Mouse (Mus musculus) hindlimb bud, embryonic 11.5 days (tissue): ENCODE data around the gene Tex14.
A peak's percentile ranks its signal among the peaks of the same experiment; 100 is the strongest.
"Not testable (repeated sequence)": the region's sequence is repeated elsewhere in the genome, so short reads cannot be mapped to it uniquely, and the experiment has no call there.

ENCODE experiments used
- DNase-seq: peaks from one replicate; pipeline ENCODE4 v3.0.0-alpha.2; 2012; ENCODE audit warnings: low read depth, low spot score; ENCODE audit errors: extremely low spot score

Gene Tex14

DNA sequence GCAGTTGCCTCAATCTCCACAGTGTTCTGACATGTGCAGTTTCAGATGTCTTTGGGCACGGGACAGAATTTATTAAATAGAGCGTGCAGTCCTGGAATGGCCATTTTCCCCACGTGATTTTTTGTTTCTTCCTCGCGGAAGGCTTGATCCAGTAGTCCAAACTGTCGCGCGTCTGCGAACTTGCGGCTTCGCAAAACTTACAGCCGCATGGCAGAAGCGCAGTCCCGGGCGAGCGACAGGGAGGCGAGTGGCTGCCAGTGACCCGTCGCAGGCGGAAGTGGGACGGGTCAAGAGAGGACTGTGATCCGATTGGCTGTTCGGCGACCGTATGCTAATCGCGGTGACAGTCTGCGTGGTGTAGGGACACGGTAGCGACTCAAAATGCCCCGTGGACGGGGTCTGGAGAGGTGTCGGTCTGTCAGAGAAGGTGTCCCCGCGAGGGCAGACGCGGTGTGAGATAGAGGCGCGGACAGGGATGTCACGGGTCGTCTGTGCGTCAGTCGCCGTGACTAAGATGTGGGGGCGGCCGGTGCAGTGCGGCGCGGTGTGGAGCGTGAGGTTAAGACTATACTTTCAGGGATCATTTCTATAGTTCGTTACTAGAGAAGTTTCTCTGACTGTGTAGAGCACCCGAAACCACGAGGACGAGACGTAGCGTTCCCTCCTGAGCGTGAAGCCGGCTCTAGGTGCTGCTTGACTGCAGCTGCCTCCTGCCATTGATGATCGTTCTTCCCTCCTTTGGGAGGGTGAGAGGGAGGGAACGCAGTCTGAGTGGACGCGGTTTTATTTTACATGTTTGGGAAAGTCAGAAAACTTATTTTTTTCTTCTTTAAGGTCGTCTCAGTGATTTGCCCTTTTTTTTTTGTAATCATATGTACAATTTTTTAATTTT is 66.2 kb downstream of the Tex14 start:
- DNase-seq, result peak; percentile 76

DNA sequence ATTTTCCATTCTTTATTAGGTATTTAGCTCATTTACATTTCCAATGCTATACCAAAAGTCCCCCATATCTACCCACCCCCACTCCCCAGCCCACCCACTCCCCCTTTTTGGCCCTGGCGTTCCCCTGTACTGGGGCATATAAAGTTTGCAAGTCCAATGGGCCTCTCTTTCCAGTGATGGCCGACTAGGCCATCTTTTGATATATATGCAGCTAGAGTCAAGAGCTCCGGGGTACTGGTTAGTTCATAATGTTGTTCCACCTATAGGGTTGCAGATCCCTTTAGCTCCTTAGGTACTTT is 66.8 kb downstream of the Tex14 start:
- DNase-seq, result not testable (repeated sequence)

DNA sequence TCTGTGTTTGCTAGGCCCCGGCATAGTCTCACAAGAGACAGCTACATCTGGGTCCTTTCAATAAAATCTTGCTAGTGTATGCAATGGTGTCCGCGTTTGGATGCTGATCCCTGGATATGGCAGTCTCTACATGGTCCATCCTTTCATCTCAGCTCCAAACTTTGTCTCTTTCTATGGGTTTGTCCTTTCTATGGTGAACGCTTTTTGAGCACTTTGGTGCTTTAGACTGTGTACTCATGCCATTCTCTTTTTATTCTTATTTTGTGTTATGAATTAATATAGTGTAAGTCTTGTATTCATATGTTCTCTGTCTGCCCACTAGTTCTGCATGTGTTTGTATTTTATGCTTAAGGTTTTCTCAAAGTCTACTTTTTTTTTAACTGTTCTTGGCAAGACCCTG is 67.2 kb downstream of the Tex14 start:
- not testable (repeated sequence) for DNase-seq

DNA sequence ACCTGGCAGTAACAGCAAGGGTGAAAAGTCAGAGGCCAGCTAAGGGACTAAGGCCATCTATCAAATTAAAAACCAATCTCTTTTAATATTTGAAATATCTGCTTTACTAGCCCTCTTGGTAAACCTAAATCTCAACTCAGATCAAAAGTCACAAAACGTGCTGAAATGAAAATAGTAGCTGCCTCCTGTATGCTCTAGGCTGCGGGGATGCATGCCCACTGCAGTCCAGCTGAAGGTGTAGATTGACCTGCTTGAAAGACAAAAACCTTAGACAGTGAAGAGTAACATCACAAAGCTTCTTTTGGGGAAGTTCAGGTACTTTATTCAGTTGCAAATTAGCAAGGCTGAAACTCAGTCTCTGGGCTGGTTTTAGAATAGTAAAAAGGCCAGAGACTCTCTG is 74.3 kb downstream of the Tex14 start:
- not testable (repeated sequence) for DNase-seq

DNA sequence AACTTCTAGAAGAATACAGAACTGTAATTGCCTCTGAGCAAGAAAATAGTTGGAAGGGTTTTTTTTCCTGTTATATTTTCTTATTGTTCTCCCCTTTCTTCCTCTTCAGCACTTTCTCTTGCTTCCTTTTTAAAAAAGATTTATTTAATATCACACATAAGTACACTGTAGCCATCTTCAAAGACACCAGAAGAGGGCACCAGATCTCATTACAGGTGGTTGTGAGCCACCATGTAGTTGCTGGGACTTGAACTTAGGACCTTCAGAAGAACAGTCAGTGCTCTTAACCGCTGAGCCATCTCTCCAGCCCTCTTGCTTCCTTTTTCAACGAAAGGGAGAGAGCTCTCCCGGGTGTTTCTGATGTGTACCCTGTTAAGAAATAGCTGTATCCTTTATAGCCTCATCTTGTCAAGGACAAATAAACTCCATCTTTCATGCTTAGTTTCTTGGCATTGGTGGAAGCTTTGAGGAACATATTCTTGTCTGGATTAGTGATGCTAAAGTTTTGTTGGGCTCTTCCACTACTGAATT is 79.0 kb downstream of the Tex14 start:
- DNase-seq, result no peak

DNA sequence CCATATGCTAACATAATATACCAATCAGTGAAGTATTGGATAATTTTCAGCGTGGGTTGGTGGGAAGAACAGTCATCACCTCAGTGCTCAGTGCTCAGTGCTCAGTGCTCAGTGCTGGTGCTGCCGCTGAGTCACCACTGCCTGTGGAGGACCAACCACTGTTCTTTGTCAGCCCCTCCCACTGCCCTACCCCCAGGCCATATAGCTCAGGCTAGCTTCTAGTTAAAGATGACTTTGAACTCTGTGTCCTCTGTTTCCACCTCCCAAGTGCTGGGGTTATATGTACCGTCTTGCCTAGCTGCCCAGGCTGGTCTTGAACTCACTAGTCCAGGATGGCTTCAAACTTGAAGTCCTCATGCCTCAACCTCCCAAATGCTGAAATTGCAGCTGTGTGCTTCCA is 84.1 kb downstream of the Tex14 start:
- DNase-seq, result no peak

DNA sequence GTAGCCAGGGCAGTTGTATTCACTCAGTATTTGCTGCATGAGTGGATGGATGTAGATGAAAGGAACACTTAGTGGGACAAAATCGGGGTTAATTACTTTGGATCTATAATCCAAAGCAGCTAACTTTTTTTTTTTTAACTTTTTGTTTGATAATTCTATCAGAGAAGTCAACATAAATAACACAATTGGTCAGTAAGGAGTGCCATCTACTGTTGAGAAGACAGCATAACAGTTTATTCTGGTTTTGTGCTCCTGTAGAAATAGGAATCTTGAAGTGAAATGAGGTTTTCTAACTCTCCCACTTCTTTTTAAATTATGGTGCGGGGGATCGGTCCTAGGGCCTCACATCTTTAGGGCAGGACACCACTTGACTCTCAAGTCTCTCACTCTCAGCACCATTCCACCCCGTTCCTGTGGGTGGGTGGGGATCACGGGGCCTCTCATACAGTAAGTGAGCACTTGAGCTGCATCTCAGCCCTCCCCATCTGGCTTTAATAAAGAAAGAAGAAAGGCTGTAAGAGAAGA is 99.9 kb downstream of the Tex14 start:
- DNase-seq, result no peak

DNA sequence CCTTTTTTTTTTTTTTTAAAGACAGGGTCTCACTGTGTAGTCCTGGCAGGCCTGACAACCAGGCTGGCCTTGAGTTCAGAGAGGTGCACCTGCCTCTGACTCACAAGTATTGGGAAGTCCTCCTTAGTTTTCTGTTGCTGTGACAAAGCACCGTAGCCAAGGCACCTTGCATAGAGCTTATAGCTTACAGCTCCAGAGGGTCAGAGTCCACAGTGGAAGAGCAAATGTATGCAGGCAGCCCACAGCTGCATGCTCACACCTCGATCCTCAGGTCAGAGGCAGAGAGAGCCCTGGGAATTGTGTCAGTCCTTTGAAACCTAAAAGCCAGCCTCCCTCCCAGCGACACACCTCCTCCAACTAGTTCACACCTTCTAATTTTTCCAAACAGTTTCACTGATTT is 101.6 kb downstream of the Tex14 start:
- DNase-seq, result no peak

DNA sequence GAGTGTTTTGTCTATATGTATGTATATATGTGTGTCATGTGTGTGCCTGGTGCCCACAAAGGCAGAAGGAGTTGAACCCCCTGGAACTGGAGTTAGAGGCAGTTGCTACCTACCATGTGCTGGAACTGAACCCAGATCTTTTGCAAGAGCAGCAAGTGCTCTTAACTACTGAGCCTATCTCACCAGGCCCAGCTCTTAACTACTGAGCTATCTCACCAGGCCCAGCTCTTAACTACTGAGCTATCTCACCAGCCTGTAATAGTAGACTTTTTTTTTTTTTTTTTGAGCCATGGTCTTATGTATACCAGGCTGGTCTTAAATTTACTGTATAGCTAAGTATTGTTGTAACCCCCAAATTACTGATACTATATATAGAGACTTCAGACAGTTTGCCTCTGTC is 102.2 kb downstream of the Tex14 start:
- DNase-seq, result no peak

DNA sequence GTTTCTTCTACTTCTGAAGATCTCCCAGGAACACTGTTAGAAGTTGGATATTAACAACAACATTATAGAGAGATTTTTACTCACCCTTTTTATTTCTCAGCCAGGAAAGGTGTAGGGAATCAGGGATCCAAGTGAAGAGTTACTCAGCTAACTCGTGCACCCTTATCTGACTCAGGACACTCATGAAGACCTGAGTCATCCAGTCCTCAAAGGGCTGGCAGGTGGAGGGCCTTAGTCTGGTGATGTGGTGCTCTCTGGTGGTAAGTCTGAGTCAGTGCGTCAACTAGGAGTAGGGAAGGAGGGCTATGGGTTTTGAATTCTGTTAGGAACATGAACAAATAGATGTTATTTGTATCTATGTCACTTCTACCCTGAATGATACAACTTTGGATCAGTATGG is 114.4 kb downstream of the Tex14 start:
- DNase-seq, result no peak

DNA sequence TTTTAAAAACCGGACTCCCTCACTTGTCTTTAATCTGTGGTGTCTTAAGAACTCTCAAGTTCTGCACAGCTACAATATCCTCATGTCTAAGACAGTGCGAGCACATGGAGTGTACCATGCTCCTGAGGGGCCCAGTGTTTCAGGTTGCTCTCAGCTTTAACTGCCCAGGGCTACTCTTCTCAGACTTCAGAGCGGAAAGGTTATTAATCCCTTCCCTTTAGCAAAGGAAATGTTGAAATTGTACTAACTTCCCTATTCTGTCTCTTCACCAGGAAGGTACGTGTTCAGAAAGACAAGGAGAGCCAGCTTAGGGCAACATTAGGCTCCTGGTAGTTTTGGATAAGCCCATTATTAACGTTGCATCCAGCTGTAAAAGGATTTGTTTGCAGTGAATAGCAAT is 118.6 kb downstream of the Tex14 start:
- no peak for DNase-seq

DNA sequence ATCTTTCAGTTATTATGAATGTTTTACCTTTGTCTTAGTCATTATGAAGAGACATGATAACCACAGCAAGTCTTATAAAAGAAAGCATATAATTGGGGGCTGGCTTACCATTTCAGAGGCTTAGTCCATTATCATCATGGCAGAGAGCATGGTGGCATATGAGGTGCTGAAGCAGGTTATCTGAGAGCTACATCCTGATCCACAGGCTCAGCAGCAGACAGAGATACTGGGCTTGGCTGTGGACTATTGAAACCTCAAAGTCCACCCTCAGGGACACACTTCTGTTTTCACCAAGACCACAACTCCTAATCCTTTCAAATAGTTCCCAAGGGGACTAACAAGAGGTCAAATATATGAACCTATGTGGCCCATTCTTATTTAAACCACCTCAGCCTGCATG is 119.1 kb downstream of the Tex14 start:
- no peak for DNase-seq

DNA sequence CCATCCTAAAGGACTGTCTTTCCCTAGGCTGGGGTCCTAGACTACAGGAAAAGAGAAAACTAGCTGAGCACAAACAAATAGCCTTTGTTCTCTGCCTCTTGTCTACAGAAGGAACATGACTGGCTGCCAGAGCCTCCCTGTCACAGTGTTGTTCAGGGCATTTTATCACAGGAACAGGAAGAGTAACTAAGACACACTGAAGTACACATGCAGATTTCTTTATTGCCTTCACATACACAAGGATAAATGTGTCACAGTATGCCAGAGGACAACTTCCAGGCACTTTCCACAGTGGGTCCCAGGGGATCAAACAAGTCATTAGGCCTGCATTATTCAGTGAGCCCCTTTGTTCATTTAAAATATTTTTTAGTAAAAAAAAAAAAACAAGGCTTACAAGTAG is 119.9 kb downstream of the Tex14 start:
- no peak for DNase-seq

DNA sequence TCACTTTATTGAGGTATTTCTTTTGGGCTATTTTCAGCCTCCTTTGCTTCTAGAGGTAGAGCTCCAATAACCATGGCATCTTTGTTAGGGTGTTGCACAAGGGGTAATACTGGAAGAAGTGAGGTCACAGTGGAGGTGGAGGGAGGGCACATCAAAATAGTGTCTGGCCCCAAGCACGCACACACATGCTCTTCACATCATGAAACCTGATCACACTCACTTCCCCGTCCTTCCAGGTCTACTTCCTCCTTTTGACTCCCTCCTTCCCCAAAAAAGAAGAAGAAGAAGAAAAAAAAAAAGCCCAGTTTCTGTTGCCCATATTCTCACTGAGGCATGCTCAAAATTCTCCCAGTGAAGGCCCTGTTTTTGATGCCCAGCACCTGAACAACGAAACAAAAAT is 122.5 kb downstream of the Tex14 start:
- DNase-seq, result no peak

DNA sequence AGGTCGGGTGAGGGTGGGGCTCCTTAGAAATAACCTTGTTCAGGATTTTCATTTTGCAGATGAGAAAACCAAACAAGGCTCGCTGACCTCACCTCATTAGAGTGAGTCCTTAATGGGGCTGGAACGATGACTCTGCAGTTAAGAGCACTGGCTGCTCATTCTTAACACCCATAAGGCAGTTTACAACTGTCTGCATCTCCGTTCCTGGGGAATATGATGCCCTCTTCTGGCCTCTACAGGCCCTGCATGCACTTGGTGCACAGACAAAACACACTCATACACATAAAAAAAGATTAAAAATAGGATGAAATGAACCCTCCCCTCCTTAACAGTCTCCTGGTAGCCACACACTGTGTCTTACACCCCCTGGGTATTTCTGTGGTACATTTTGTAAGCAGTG is 123.1 kb downstream of the Tex14 start:
- DNase-seq, result no peak

DNA sequence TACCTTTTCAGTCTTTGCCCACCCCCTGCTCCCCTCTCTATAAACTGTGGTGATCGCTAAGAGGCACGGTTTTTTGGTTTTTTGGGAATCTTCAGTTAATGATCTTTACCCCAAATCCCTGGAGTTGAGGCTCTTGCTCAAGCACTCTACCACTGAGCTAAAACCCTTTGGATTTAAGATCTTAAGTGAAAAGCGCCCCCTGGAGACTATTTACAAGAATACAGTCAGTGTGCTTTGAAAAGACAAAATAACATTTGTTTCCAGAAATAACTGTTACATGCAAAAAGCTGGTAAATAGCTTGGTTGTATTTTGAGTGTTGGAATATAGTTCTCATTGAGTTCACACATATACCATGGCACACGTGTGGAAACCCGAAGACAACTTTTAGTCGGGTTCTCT is 126.8 kb downstream of the Tex14 start:
- no peak for DNase-seq

DNA sequence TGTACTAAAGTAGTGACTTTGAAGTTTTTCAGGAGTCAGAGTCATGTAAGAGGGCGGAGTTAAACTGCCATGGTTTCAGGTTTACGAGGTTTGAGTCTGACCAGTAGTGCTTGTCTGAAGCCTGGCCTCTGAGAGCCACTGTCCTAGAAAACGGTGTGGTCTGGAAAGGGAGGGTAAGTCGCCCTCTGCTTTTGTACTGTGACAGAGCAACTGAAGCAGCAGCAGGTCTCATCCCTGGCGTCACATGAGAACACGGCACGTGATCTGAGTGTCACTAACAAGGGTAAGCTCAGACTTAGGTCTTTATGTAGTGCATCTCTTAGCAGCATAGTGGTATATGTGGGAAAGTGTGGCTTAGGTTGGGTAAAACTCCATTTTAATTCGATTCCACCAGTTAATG is 137.4 kb downstream of the Tex14 start:
- DNase-seq, result no peak

DNA sequence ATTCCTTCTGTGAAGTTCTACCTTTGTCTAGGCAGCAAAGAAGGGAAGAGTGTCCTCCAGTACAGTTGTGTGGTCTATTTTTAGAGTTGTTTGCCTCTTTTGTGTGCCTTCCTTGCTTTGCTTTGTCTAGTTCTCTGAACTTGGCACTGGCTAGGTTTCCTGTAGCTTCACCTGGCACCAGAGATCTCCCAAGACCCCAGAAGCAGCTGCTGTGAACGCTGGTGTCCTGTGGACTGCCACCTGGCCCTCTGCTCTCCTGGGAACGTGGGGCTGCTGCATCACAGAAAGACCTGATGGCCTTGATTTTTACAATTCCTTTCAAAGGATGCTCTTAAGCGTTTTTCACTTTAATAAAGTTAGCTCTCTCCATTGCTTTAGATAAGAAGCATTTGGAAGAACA is 138.0 kb downstream of the Tex14 start:
- no peak for DNase-seq

DNA sequence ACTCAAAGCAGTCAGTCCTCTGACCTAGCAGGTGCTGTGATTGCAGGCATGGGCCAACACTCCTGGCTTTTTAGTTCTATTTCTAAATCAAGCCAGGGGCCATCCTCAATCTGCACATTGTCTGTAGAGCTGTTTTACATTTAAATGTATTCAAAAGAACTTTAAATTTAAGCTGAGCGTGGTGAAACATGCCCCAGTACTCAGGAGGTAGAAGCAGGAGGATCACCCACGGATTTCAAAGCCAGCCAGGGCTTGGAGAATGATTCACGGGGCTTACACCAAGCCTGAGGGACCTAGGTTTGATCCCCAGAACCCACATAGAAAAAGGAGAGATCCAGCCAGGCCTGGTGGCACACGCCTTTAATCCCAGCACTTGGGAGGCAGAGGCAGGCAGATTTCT is 148.5 kb downstream of the Tex14 start:
- no peak for DNase-seq

DNA sequence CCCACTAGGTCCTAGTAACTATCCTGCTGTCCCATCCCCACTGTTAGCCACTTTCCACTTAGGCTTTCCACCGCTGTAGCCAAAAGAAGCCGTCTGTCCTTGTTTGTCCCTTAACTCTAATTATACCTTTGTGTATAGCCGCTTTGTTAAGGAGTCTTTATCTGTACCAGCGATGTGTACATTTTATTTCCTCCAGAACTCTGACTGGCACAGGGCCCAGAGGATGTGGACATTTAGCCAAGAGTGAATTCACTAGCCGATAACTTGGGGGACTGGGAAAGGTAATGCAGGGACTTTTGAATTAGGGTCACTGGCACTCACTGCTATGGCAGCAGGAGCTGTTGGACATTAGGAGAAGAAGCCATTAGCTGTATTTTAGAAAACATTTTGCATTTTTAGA is 149.5 kb downstream of the Tex14 start:
- DNase-seq, result no peak

DNA sequence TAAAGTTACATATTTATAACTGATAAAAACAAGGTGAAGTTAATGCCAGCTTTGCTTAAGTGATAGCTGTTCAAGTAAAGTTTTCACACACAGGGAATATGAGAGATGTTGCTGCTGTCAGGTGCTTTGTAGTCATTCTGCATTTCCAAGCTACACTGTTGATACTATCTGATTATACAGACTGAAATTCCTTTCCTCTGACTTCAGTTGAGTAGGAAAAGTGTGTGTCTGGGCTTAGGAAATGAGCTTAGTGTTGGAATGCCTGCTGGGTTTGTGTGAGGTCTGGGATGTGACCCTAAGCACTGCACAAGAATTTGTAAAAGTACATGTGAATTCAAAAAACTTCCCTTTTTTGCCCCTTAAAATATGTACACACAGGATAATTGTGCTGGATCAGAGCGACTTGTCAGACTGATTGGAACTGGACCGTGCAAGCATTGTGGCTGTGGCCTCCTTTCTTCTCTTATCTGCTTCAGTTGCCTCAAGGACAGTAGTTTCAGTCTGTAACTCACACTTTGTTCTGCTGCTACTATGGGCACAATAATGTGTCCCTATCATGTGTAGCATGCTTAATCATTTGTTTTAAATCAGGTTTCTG is 150.3 kb downstream of the Tex14 start:
- no peak for DNase-seq

DNA sequence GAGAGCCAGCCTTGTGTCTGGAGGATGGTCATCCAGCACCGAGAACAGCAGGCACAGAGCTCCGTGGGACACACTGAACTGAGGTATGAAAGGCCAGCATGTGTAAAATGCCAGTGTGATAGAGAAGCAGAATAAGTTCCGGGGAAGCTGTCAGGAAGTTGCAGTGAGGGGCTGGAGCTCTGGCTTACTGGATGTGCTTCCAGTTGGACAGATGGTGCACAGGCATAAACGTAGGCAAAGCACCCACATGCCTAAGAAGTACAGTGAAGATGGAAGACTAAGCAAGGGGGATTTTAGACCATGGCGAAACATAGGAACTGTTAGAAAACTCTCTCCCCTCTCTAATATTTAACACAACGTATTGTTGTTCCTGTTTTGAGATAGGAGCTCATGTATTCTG is 156.3 kb downstream of the Tex14 start:
- no peak for DNase-seq
